ENCODE assay signal across 8 mouse cellular contexts in the genomic region with DNA sequence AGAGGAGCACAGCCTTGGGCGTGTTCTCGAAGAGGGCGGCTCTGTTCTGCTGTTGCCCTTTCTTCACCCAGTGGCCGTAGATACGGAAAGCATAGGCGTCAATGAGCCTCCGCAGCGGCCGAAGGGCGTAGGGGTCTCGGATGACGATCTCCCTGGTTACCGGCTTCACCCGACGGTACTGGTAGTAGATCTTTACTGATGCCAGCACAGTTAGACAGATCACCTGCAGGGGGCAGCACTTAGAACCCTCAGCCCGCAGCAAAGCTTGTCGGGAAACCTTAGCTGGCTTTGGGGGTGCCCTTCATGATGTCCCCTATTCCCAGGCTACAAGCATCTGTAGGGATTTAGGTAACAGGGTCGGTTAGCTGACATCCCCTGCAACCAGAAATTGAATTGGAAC. TPM values are rescaled to one million over a fixed set of nuclear protein-coding genes. Genes with fewer than 3 reads are reported as not detected.
DNase-seq lines count a peak whose midpoint lies in the region; ATAC-seq and TF ChIP-seq lines count a peak whose summit lies in the region.

No protein-coding gene starts in this region.

- no peaks in the 10 kb centered on the region for H3K27me3 ChIP-seq in spleen, adult 2 months (ENCODE audit: control insufficient read depth, insufficient read depth, low read length)
- H3K27me3 ChIP-seq in kidney, embryonic 15.5 days = no peaks in the 10 kb centered on the region
- no peaks in the 10 kb centered on the region for H3K27me3 ChIP-seq in liver, embryonic 13.5 days
- no peaks in the 10 kb centered on the region for H3K27me3 ChIP-seq in neural tube, embryonic 15.5 days (replicated peaks)

- H3K27ac ChIP-seq in spleen, adult 2 months (ENCODE audit: insufficient read depth, low read length) = no peak overlapping the region
- H3K27ac ChIP-seq in kidney, embryonic 15.5 days = no peak overlapping the region
- H3K27ac ChIP-seq in liver, embryonic 13.5 days = no peak overlapping the region
- H3K27ac ChIP-seq in neural tube, embryonic 15.5 days (replicated peaks) = no peak overlapping the region

- ATAC-seq in kidney, embryonic 15.5 days (replicated peaks; ENCODE audit: low FRiP score) = no peak
- peak; percentile 34; the same call in 1 of the 2 replicates for ATAC-seq in liver, embryonic 13.5 days (ENCODE audit: low read depth)
- ATAC-seq in neural tube, embryonic 15.5 days (ENCODE audit: low FRiP score) = no peak

- no peak for TF ChIP-seq POLR2A in spleen, adult 2 months (IDR thresholded peaks at IDR 0.05; ENCODE audit: low read depth, low read length)

- WGBS in spleen, adult 2 months = 23% methylated on average over 18 of the region's 18 CpGs
- WGBS in kidney, embryonic 15.5 days = 10% methylated on average over 18 of the region's 18 CpGs
- 16% methylated on average over 18 of the region's 18 CpGs for WGBS in liver, embryonic 13.5 days (ENCODE audit: insufficient replicate concordance)
- WGBS in neural tube, embryonic 15.5 days = 12% methylated on average over 18 of the region's 18 CpGs

- TF ChIP-seq CTCF in spleen, adult 2 months (IDR thresholded peaks at IDR 0.05; ENCODE audit: extremely low read depth, insufficient read depth, insufficient read length, insufficient replicate concordance) = peak; percentile 15; the same call in 1 of the 2 replicates

- H3K4me1 ChIP-seq in spleen, adult 2 months (ENCODE audit: control insufficient read depth, insufficient read depth, insufficient read length) = 0 out of 2 replicates have a peak, but pooled peaks cover 2% of the 10 kb centered on the region
- H3K4me1 ChIP-seq in kidney, embryonic 15.5 days = peaks cover 4% of the 10 kb centered on the region; the same call in 1 of the 2 replicates
- H3K4me1 ChIP-seq in liver, embryonic 13.5 days (replicated peaks) = peaks cover 19% of the 10 kb centered on the region
- peaks cover 3% of the 10 kb centered on the region; the same call in 1 of the 2 replicates for H3K4me1 ChIP-seq in neural tube, embryonic 15.5 days

- H3K4me3 ChIP-seq in spleen, adult 2 months (ENCODE audit: extremely low read depth, insufficient read depth, insufficient read length) = no peak overlapping the region
- H3K4me3 ChIP-seq in kidney, embryonic 15.5 days (replicated peaks) = no peak overlapping the region
- H3K4me3 ChIP-seq in liver, embryonic 13.5 days (replicated peaks) = no peak overlapping the region
- H3K4me3 ChIP-seq in neural tube, embryonic 15.5 days (replicated peaks) = no peak overlapping the region

- no peak overlapping the region for H3K9ac ChIP-seq in kidney, embryonic 15.5 days
- H3K9ac ChIP-seq in liver, embryonic 13.5 days = no peak overlapping the region
- H3K9ac ChIP-seq in neural tube, embryonic 15.5 days (replicated peaks) = no peak overlapping the region

- peaks cover 6% of the 10 kb centered on the region for H3K36me3 ChIP-seq in spleen, adult 2 months (ENCODE audit: control insufficient read depth, insufficient read depth, low read length)
- peaks cover 34% of the 10 kb centered on the region for H3K36me3 ChIP-seq in kidney, embryonic 15.5 days
- H3K36me3 ChIP-seq in liver, embryonic 13.5 days = peaks cover 25% of the 10 kb centered on the region
- peaks cover 34% of the 10 kb centered on the region for H3K36me3 ChIP-seq in neural tube, embryonic 15.5 days

- no peaks in the 10 kb centered on the region for H3K9me3 ChIP-seq in kidney, embryonic 15.5 days (replicated peaks)
- no peaks in the 10 kb centered on the region for H3K9me3 ChIP-seq in liver, embryonic 13.5 days (replicated peaks)
- H3K9me3 ChIP-seq in neural tube, embryonic 15.5 days (replicated peaks) = no peaks in the 10 kb centered on the region

- peak in 1 of 2 experiments; percentile 31 for DNase-seq in spleen, adult 2 months (ENCODE audit: low read depth in 1 of 2, low spot score in 2 of 2)
- DNase-seq in spleen, adult 12 weeks (ENCODE audit: low spot score) = no peak
- peak; percentile 32 for DNase-seq in c-Kit-positive CD71-positive TER-119-negative erythroid progenitor cells, embryonic 14.5 days (ENCODE audit: low read depth)
- DNase-seq in gastrocnemius, postnatal 10 days = peak; percentile 62
- peak; percentile 35 for DNase-seq in liver, embryonic 13.5 days
- no peak for DNase-seq in urinary bladder, postnatal 4 days (ENCODE audit: low spot score in 2 of 2)

- 0 out of 2 replicates have a peak overlapping the region, but pooled peaks have one; percentile 20 for H3K4me2 ChIP-seq in kidney, embryonic 15.5 days
- H3K4me2 ChIP-seq in liver, embryonic 13.5 days = peak overlapping the region; percentile 36
- H3K4me2 ChIP-seq in neural tube, embryonic 15.5 days = peak overlapping the region; percentile 26

RNA-seq across cellular contexts. Expression of a gene that starts 17.7 kb away (rescaled TPM):
- 9.5 and 11.5 TPM in 2 replicates for polyA plus RNA-seq in spleen, adult 2 months (2012; rRNA removed)
- total RNA-seq in gastrocnemius, postnatal 10 days (2021) = 10 to 100 TPM in 1 of 2 experiments, 1 to 10 TPM in 1; 9.8 to 13.5 TPM
- polyA plus RNA-seq in kidney, embryonic 15.5 days (2015; fragmentation: Nextera tagmentation; extraction: Ambion mirVana) = 55.9 and 61.2 TPM in 2 replicates
- 24.9 and 35.0 TPM in 2 replicates for polyA plus RNA-seq in liver, embryonic 13.5 days (2015; fragmentation: Nextera tagmentation; extraction: Ambion mirVana)
- 28.0 and 32.4 TPM in 2 replicates for polyA plus RNA-seq in neural tube, embryonic 15.5 days (2015; fragmentation: Nextera tagmentation; extraction: Ambion mirVana)

RNA-seq across cellular contexts. Expression of a gene that starts 22.8 kb away (rescaled TPM):
- polyA plus RNA-seq in spleen, adult 2 months (2012; rRNA removed) = 274 and 522 TPM in 2 replicates
- 100 to 1,000 TPM; 404 to 489 TPM for total RNA-seq in gastrocnemius, postnatal 10 days (2021)
- 984 and 1,043 TPM in 2 replicates for polyA plus RNA-seq in kidney, embryonic 15.5 days (2015; fragmentation: Nextera tagmentation; extraction: Ambion mirVana)
- polyA plus RNA-seq in liver, embryonic 13.5 days (2015; fragmentation: Nextera tagmentation; extraction: Ambion mirVana) = 596 and 645 TPM in 2 replicates
- 743 and 777 TPM in 2 replicates for polyA plus RNA-seq in neural tube, embryonic 15.5 days (2015; fragmentation: Nextera tagmentation; extraction: Ambion mirVana)

RNA-seq across cellular contexts. Expression of a gene that starts 31.1 kb away (rescaled TPM):
- polyA plus RNA-seq in spleen, adult 2 months (2012; rRNA removed) = 0.56 and 0.65 TPM in 2 replicates
- 1 to 10 TPM; 1.1 to 1.9 TPM for total RNA-seq in gastrocnemius, postnatal 10 days (2021)
- polyA plus RNA-seq in kidney, embryonic 15.5 days (2015; fragmentation: Nextera tagmentation; extraction: Ambion mirVana) = 6.4 and 7.1 TPM in 2 replicates
- 1.00 and 1.1 TPM in 2 replicates for polyA plus RNA-seq in liver, embryonic 13.5 days (2015; fragmentation: Nextera tagmentation; extraction: Ambion mirVana)
- polyA plus RNA-seq in neural tube, embryonic 15.5 days (2015; fragmentation: Nextera tagmentation; extraction: Ambion mirVana) = 11.1 and 13.0 TPM in 2 replicates

RNA-seq across cellular contexts. Expression of a gene that starts 33.9 kb away (rescaled TPM):
- 0.13 and 0.14 TPM in 2 replicates for polyA plus RNA-seq in spleen, adult 2 months (2012; rRNA removed)
- 100 to 1,000 TPM; 199 to 205 TPM for total RNA-seq in gastrocnemius, postnatal 10 days (2021)
- polyA plus RNA-seq in kidney, embryonic 15.5 days (2015; fragmentation: Nextera tagmentation; extraction: Ambion mirVana) = 0.27 and 0.31 TPM in 2 replicates
- 0.18 and 0.22 TPM in 2 replicates for polyA plus RNA-seq in liver, embryonic 13.5 days (2015; fragmentation: Nextera tagmentation; extraction: Ambion mirVana)
- 0.95 and 1.3 TPM in 2 replicates for polyA plus RNA-seq in neural tube, embryonic 15.5 days (2015; fragmentation: Nextera tagmentation; extraction: Ambion mirVana)

RNA-seq across cellular contexts. Expression of a gene that starts 43.9 kb away (rescaled TPM):
- 2.4 and 4.9 TPM in 2 replicates for polyA plus RNA-seq in spleen, adult 2 months (2012; rRNA removed)
- 1 to 10 TPM in 1 of 2 experiments, under 1 TPM in 1; 0.45 to 1.4 TPM for total RNA-seq in gastrocnemius, postnatal 10 days (2021)
- 3.6 and 4.2 TPM in 2 replicates for polyA plus RNA-seq in kidney, embryonic 15.5 days (2015; fragmentation: Nextera tagmentation; extraction: Ambion mirVana)
- polyA plus RNA-seq in liver, embryonic 13.5 days (2015; fragmentation: Nextera tagmentation; extraction: Ambion mirVana) = 0.31 and 1.0 TPM in 2 replicates
- 2.6 and 4.3 TPM in 2 replicates for polyA plus RNA-seq in neural tube, embryonic 15.5 days (2015; fragmentation: Nextera tagmentation; extraction: Ambion mirVana)

Comparison
In these comparisons a context has a peak if more than half of its experiments do, and no peak if none do; other contexts are left out.
1. DNase-seq: peak in c-Kit-positive CD71-positive TER-119-negative erythroid progenitor cells, embryonic 14.5 days (single experiment), gastrocnemius, postnatal 10 days (single experiment) and liver, embryonic 13.5 days (single experiment); none in spleen, adult 12 weeks (single experiment) and urinary bladder, postnatal 4 days (0 of 2).
2. Peak in every context shown above with its lines, with median percentiles within 50 percentile points of each other: H3K4me2 ChIP-seq.